Mouse (Mus musculus): ENCODE measurements around the gene Plppr2. TPM values are rescaled to one million over a fixed set of nuclear protein-coding genes. Genes with fewer than 3 reads are reported as not detected.

Gene Plppr2
- polyA plus RNA-seq, 1 experiment from 2014 or later = 8.7 TPM

- H3K4me3 ChIP-seq (ENCODE audit: low read depth, low read length) = peak within 1 kb of the TSS; percentile 62
- peak within 1 kb of the TSS; percentile 53 for H3K9ac ChIP-seq (ENCODE audit: low read length)
- 2% methylated on average over 35 of the region's 36 CpGs for WGBS
- ATAC-seq (replicated peaks; ENCODE audit: low FRiP score, low TSS enrichment, low read depth) (peak; percentile 94), DNase-seq (ENCODE audit: low spot score) (peak; percentile 95)
- no peaks in the 10 kb centered on the region for H3K36me3 ChIP-seq (ENCODE audit: control insufficient read depth, insufficient read depth, low read length)
- H3K9me3 ChIP-seq (ENCODE audit: control insufficient read depth, low read length) = no peaks in the 10 kb centered on the region
- H3K4me1 ChIP-seq (replicated peaks; ENCODE audit: control insufficient read depth, insufficient read depth, low read length) = no peaks in the 10 kb centered on the region; the same call in 1 of the 2 replicates
- no peak within 1 kb of the TSS for H3K27ac ChIP-seq (ENCODE audit: low read depth)
- peak within 1 kb of the TSS; percentile 99 for H3K4me2 ChIP-seq (ENCODE audit: low read length)
- H3K27me3 ChIP-seq (replicated peaks; ENCODE audit: control insufficient read depth, insufficient read depth, low read length) = 0 out of 2 replicates have a peak, but pooled peaks cover 9% of the 10 kb centered on the region
Measured at GRCm38 (mm10) chr9:21918035-21918592, 18.7 kb upstream of the Plppr2 start, which contains the start of gene Rab3d. Gene Rab3d (minus strand): TSS chr9:21918192.

DNA sequence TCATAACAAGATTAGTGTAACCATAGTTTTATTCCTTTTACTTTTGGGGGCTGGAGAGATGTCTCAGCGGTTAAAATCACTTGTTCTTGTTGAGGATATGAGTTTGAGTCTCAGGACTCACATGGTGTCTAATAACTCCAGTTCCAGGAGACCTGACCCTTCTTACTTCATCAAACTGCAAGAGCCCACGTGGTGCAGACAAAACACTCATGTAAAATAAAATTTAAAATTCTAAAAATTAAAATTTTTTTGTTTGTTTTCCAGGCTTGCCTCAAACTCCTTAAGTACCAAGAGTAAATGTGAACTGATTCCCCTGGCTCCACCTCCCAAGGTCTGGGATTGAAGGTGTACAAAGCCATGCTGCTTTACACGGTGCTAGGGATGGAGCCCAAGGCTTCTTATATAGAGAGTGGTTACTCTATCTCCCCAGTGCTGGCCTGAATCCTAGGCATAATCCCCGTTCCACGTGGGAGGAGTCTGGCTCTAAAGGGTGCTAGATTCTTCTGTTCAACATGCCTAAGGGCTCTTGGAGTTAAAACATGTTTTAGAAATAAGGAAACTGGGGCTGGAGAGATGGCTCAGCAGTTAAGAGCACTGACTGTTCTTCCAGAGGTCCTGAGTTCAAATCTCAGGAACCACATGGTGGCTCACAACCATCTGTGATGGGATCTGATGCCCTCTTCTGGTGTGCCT is 18.0 kb upstream of the Plppr2 start:
- Histone ChIP-seq H3K9me3 (ENCODE audit: control insufficient read depth, low read length) (no peaks in the 10 kb centered on the region), H3K4me2 (ENCODE audit: low read length) (peak overlapping the region; percentile 99), H3K4me3 (ENCODE audit: low read depth, low read length) (peak overlapping the region; percentile 62; the same call in 1 of the 2 replicates), H3K27me3 (replicated peaks; ENCODE audit: control insufficient read depth, insufficient read depth, low read length) (0 out of 2 replicates have a peak, but pooled peaks cover 9% of the 10 kb centered on the region), H3K9ac (ENCODE audit: low read length) (no peak overlapping the region), H3K27ac (ENCODE audit: low read depth) (no peak overlapping the region), H3K4me1 (replicated peaks; ENCODE audit: control insufficient read depth, insufficient read depth, low read length) (no peaks in the 10 kb centered on the region; the same call in 1 of the 2 replicates), H3K36me3 (ENCODE audit: control insufficient read depth, insufficient read depth, low read length) (no peaks in the 10 kb centered on the region)
- ATAC-seq (replicated peaks; ENCODE audit: low FRiP score, low TSS enrichment, low read depth) (no peak), DNase-seq (ENCODE audit: low spot score) (no peak)
- 27% methylated on average over 5 of the region's 5 CpGs for WGBS

GRCm38 (mm10) chr9:21923036-21923435 is 13.8 kb upstream of the Plppr2 start:
- H3K9me3 ChIP-seq (ENCODE audit: control insufficient read depth, low read length) = no peaks in the 10 kb centered on the region
- H3K4me3 ChIP-seq (ENCODE audit: low read depth, low read length) = no peak overlapping the region
- WGBS = 87% methylated on average over 4 of the region's 4 CpGs
- H3K4me2 ChIP-seq (ENCODE audit: low read length) = no peak overlapping the region
- H3K4me1 ChIP-seq (replicated peaks; ENCODE audit: control insufficient read depth, insufficient read depth, low read length) = peaks cover 14% of the 10 kb centered on the region
- no peaks in the 10 kb centered on the region for H3K27me3 ChIP-seq (replicated peaks; ENCODE audit: control insufficient read depth, insufficient read depth, low read length)
- DNase-seq (ENCODE audit: low spot score) (peak; percentile 47), ATAC-seq (replicated peaks; ENCODE audit: low FRiP score, low TSS enrichment, low read depth) (no peak)
- H3K36me3 ChIP-seq (ENCODE audit: control insufficient read depth, insufficient read depth, low read length) = no peaks in the 10 kb centered on the region
- no peak overlapping the region for H3K27ac ChIP-seq (ENCODE audit: low read depth)
- H3K9ac ChIP-seq (ENCODE audit: low read length) = no peak overlapping the region

- no peaks in the 10 kb centered on the region for H3K27me3 ChIP-seq (replicated peaks; ENCODE audit: control insufficient read depth, insufficient read depth, low read length)
- no peak overlapping the region for H3K9ac ChIP-seq (ENCODE audit: low read length)
- 57% methylated on average over 3 of the region's 3 CpGs for WGBS
- H3K36me3 ChIP-seq (ENCODE audit: control insufficient read depth, insufficient read depth, low read length) = no peaks in the 10 kb centered on the region
- peaks cover 14% of the 10 kb centered on the region for H3K4me1 ChIP-seq (replicated peaks; ENCODE audit: control insufficient read depth, insufficient read depth, low read length)
- no peak overlapping the region for H3K4me2 ChIP-seq (ENCODE audit: low read length)
- DNase-seq (ENCODE audit: low spot score) (peak; percentile 51), ATAC-seq (replicated peaks; ENCODE audit: low FRiP score, low TSS enrichment, low read depth) (no peak)
- H3K9me3 ChIP-seq (ENCODE audit: control insufficient read depth, low read length) = no peaks in the 10 kb centered on the region
- H3K27ac ChIP-seq (ENCODE audit: low read depth) = no peak overlapping the region
- no peak overlapping the region for H3K4me3 ChIP-seq (ENCODE audit: low read depth, low read length)
Measured at GRCm38 (mm10) chr9:21923490-21924098, 13.2 kb upstream of the Plppr2 start.

GRCm38 (mm10) chr9:21924099-21924493 is 12.7 kb upstream of the Plppr2 start:
- H3K9me3 ChIP-seq (ENCODE audit: control insufficient read depth, low read length) = no peaks in the 10 kb centered on the region
- no peak overlapping the region for H3K4me3 ChIP-seq (ENCODE audit: low read depth, low read length)
- DNase-seq (ENCODE audit: low spot score) = no peak
- H3K36me3 ChIP-seq (ENCODE audit: control insufficient read depth, insufficient read depth, low read length) = no peaks in the 10 kb centered on the region
- no peak for ATAC-seq (replicated peaks; ENCODE audit: low FRiP score, low TSS enrichment, low read depth)
- H3K4me2 ChIP-seq (ENCODE audit: low read length) = no peak overlapping the region
- no peak overlapping the region for H3K27ac ChIP-seq (ENCODE audit: low read depth)
- peaks cover 14% of the 10 kb centered on the region for H3K4me1 ChIP-seq (replicated peaks; ENCODE audit: control insufficient read depth, insufficient read depth, low read length)
- whole genome bisulfite sequencing = 58% methylated on average over 6 of the region's 6 CpGs
- H3K9ac ChIP-seq (ENCODE audit: low read length) = no peak overlapping the region
- H3K27me3 ChIP-seq (replicated peaks; ENCODE audit: control insufficient read depth, insufficient read depth, low read length) = no peaks in the 10 kb centered on the region

GRCm38 (mm10) chr9:21925034-21925433 is 11.8 kb upstream of the Plppr2 start:
- no peaks in the 10 kb centered on the region for H3K36me3 ChIP-seq (ENCODE audit: control insufficient read depth, insufficient read depth, low read length)
- no peak for DNase-seq (ENCODE audit: low spot score)
- H3K4me3 ChIP-seq (ENCODE audit: low read depth, low read length) = no peak overlapping the region
- no peak overlapping the region for H3K4me2 ChIP-seq (ENCODE audit: low read length)
- H3K9ac ChIP-seq (ENCODE audit: low read length) = no peak overlapping the region
- no peaks in the 10 kb centered on the region for H3K9me3 ChIP-seq (ENCODE audit: control insufficient read depth, low read length)
- H3K27ac ChIP-seq (ENCODE audit: low read depth) = no peak overlapping the region
- peaks cover 14% of the 10 kb centered on the region for H3K4me1 ChIP-seq (replicated peaks; ENCODE audit: control insufficient read depth, insufficient read depth, low read length)
- WGBS = 93% methylated on average over 3 of the region's 3 CpGs
- ATAC-seq (replicated peaks; ENCODE audit: low FRiP score, low TSS enrichment, low read depth) = no peak
- no peaks in the 10 kb centered on the region for H3K27me3 ChIP-seq (replicated peaks; ENCODE audit: control insufficient read depth, insufficient read depth, low read length)

DNA sequence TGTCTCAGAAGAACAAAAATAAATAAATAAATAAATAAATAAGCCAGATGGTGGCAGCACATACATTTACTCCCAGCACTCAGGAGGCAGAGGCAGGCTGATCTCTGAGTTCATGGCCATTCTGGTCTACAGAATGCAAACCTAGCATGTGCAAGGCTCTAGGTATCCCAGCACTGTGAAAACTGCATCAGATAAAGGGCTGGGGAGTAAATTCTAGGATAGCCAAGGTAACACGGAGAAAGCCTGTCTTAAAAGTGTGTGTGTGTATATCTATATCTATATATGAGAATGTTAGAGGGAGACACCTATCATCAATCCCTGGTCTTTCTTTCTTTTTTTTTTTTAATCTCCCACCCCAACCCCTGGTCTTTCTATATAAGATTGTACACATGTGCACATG is 11.3 kb upstream of the Plppr2 start:
- no peaks in the 10 kb centered on the region for H3K27me3 ChIP-seq (replicated peaks; ENCODE audit: control insufficient read depth, insufficient read depth, low read length)
- DNase-seq (ENCODE audit: low spot score) (peak; percentile 48), ATAC-seq (replicated peaks; ENCODE audit: low FRiP score, low TSS enrichment, low read depth) (no peak)
- H3K9me3 ChIP-seq (ENCODE audit: control insufficient read depth, low read length) = no peaks in the 10 kb centered on the region
- peaks cover 14% of the 10 kb centered on the region for H3K4me1 ChIP-seq (replicated peaks; ENCODE audit: control insufficient read depth, insufficient read depth, low read length)
- H3K4me2 ChIP-seq (ENCODE audit: low read length) = no peak overlapping the region
- no peak overlapping the region for H3K9ac ChIP-seq (ENCODE audit: low read length)
- H3K36me3 ChIP-seq (ENCODE audit: control insufficient read depth, insufficient read depth, low read length) = no peaks in the 10 kb centered on the region
- H3K4me3 ChIP-seq (ENCODE audit: low read depth, low read length) = no peak overlapping the region
- no peak overlapping the region for H3K27ac ChIP-seq (ENCODE audit: low read depth)
- WGBS = 100% methylated on average over 1 of the region's 1 CpGs

- ATAC-seq (replicated peaks; ENCODE audit: low FRiP score, low TSS enrichment, low read depth) = no peak
- peak; percentile 52 for DNase-seq (ENCODE audit: low spot score)
- H3K27me3 ChIP-seq (replicated peaks; ENCODE audit: control insufficient read depth, insufficient read depth, low read length) = no peaks in the 10 kb centered on the region
- no peaks in the 10 kb centered on the region for H3K9me3 ChIP-seq (ENCODE audit: control insufficient read depth, low read length)
- H3K9ac ChIP-seq (ENCODE audit: low read length) = no peak overlapping the region
- H3K27ac ChIP-seq (ENCODE audit: low read depth) = no peak overlapping the region; the same call in 1 of the 2 replicates
- H3K4me1 ChIP-seq (replicated peaks; ENCODE audit: control insufficient read depth, insufficient read depth, low read length) = peaks cover 14% of the 10 kb centered on the region
- peak overlapping the region; percentile 64 for H3K4me3 ChIP-seq (ENCODE audit: low read depth, low read length)
- no peaks in the 10 kb centered on the region for H3K36me3 ChIP-seq (ENCODE audit: control insufficient read depth, insufficient read depth, low read length)
- H3K4me2 ChIP-seq (ENCODE audit: low read length) = peak overlapping the region; percentile 80
- 76% methylated on average over 6 of the region's 6 CpGs for WGBS
Measured at GRCm38 (mm10) chr9:21926155-21926554, 10.7 kb upstream of the Plppr2 start.

Measured in intestine, embryonic 14.5 days (tissue).